Mouse (Mus musculus) hindbrain, postnatal 0 days (tissue): Measurements from ENCODE around the gene Gm17606. TPM values are rescaled to one million over a fixed set of nuclear protein-coding genes. Genes with fewer than 3 reads are reported as not detected.
A peak's percentile ranks its signal among the peaks of the same experiment; 100 is the strongest.

Source experiments
- ATAC-seq: fragments of 200-750 bp; cut with Nextera tagmentation; 2 replicates; pipeline ENCODE4 v1.8.0; 2017; ENCODE audit warnings: mild to moderate bottlenecking, moderate TSS enrichment, moderate library complexity
- DNase-seq: peaks from one replicate; pipeline ENCODE4 v3.0.0-alpha.2; 2015; ENCODE audit warnings: low spot score
- H3K27ac ChIP-seq: fragments of 300-500 bp; sonication (generic); 2 replicates; pipeline ENCODE4 v1.5.1; 2014; ENCODE audit warnings: mild to moderate bottlenecking
- H3K27me3 ChIP-seq: fragments of 300-500 bp; sonication (generic); 2 replicates; pipeline ENCODE4 v1.6.1; 2014; ENCODE audit warnings: low read length, mixed read lengths; ENCODE audit not compliant: insufficient read depth
- H3K36me3 ChIP-seq: fragments of 300-500 bp; sonication (generic); 2 replicates; pipeline ENCODE4 v1.6.1; 2014; ENCODE audit warnings: low read length, mixed read lengths; ENCODE audit not compliant: insufficient read depth
- H3K4me1 ChIP-seq: fragments of 300-500 bp; sonication (generic); 2 replicates; pipeline ENCODE4 v1.6.1; 2014; ENCODE audit warnings: antibody characterized with exemption, low read length, mixed read lengths; ENCODE audit not compliant: insufficient read depth
- H3K4me2 ChIP-seq: fragments of 300-500 bp; sonication (generic); 2 replicates; pipeline ENCODE4 v1.6.1; 2014; ENCODE audit warnings: low read depth, mild to moderate bottlenecking, low read length, moderate library complexity, mixed read lengths
- H3K4me3 ChIP-seq: fragments of 300-500 bp; sonication (generic); 2 replicates; pipeline ENCODE4 v1.5.1; 2014; ENCODE audit warnings: low read length
- H3K9ac ChIP-seq: fragments of 300-500 bp; sonication (generic); replicated peaks from 2 replicates; pipeline ENCODE4 v1.6.1; 2014; ENCODE audit warnings: mild to moderate bottlenecking, low read length, moderate library complexity, mixed read lengths
- H3K9me3 ChIP-seq: fragments of 300-500 bp; sonication (generic); 2 replicates; pipeline ENCODE4 v1.6.1; 2016; ENCODE audit warnings: low read length, mixed read lengths
- CTCF ChIP-seq: IDR thresholded peaks from 2 replicates; pipeline ENCODE4 v1.5.1; 2016; ENCODE audit warnings: antibody characterized with exemption, control low read depth, low read depth
- WGBS: fragments of 180-500 bp; shearing (Covaris S2); extraction: QIAGEN DNeasy Blood & Tissue Kit; methylation state at CpG from one replicate; pipeline ENCODE4 v1.1.7; 2014; 5-methylcytosine and 5-hydroxymethylcytosine counted together
- polyA plus RNA-seq: library from polyadenylated mRNA; unstranded; fragments of >200 nt; fragmentation: Nextera tagmentation; extraction: Ambion mirVana; gene quantifications from 2 replicates; pipeline ENCODE4 v1.2.1, GENCODE M21; 2015
- total RNA-seq: library from RNA; depleted of rRNA; stranded (reverse); fragments of >200 nt; gene quantifications from 2 replicates; pipeline ENCODE4 v1.2.3, GENCODE M21; 2014; rRNA removed

The Gm17606 gene
- total RNA-seq (not detected in 2 replicates), polyA plus RNA-seq (not detected in 2 replicates)

DNA sequence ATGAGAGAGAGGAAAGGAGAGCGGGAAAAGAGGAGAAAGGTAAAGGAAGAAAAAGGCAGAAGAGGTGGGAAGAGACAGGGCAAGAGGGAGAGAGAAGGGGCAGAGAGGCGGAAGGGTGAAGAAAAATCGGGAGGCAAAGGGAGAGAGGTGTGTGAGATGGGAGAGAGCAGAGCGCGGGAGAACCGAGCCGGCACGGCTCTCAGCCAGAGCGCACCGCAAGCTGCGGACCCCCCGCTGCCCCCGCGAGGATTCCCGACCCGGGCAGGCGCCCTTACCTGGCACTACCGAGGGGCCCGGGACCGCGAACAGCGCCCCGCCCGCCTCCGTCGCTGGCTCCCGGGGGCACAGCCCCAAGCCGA is at the start of gene Gm17606:
Gene Gm17606, plus strand, starts transcription at position 7 of the 359 bp plus-strand sequence.
- H3K4me2 ChIP-seq, result peak within 1 kb of the TSS; percentile 96
- peak within 1 kb of the TSS; percentile 78 for H3K27ac ChIP-seq
- ATAC-seq (no peak), DNase-seq (no peak)
- no peak for TF ChIP-seq CTCF
- 3% methylated on average over 26 of the region's 28 CpGs for WGBS
- H3K27me3 ChIP-seq, result no peaks in the 10 kb centered on the region
- H3K9me3 ChIP-seq, result no peaks in the 10 kb centered on the region
- H3K36me3 ChIP-seq, result peaks cover 38% of the 10 kb centered on the region
- H3K4me1 ChIP-seq, result no peaks in the 10 kb centered on the region; the same call in 1 of the 2 replicates
- H3K9ac ChIP-seq, result peak within 1 kb of the TSS; percentile 90
- H3K4me3 ChIP-seq, result peak within 1 kb of the TSS; percentile 80

DNA sequence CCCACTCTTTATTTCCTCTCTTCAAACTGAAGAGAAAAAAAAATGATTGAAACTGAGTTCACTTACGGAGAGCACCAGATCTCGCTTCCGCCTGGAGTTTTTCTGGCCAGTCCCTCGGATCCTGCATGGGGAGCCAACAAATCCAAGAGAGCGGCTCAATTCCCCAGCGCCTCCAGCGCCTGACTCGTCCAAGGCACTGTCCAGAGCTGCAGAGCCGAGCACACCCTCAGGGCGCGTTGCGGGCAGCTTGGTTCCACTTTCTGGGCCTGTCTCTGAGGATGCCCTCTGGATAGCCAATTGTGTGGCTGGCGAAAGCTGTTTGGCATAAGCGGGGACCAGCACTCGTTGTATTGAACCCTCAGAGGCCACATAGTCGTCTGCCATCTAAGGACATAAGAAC is 49.7 kb upstream of the Gm17606 start:
- ATAC-seq (no peak), DNase-seq (no peak)
- no peaks in the 10 kb centered on the region for H3K4me1 ChIP-seq
- H3K27ac ChIP-seq, result no peak overlapping the region
- H3K4me3 ChIP-seq, result no peak overlapping the region
- no peak overlapping the region for H3K9ac ChIP-seq
- TF ChIP-seq CTCF, result no peak
- H3K36me3 ChIP-seq, result no peaks in the 10 kb centered on the region
- 91% methylated on average over 16 of the region's 16 CpGs for WGBS
- no peaks in the 10 kb centered on the region for H3K9me3 ChIP-seq
- H3K27me3 ChIP-seq, result no peaks in the 10 kb centered on the region
- H3K4me2 ChIP-seq, result no peak overlapping the region

DNA sequence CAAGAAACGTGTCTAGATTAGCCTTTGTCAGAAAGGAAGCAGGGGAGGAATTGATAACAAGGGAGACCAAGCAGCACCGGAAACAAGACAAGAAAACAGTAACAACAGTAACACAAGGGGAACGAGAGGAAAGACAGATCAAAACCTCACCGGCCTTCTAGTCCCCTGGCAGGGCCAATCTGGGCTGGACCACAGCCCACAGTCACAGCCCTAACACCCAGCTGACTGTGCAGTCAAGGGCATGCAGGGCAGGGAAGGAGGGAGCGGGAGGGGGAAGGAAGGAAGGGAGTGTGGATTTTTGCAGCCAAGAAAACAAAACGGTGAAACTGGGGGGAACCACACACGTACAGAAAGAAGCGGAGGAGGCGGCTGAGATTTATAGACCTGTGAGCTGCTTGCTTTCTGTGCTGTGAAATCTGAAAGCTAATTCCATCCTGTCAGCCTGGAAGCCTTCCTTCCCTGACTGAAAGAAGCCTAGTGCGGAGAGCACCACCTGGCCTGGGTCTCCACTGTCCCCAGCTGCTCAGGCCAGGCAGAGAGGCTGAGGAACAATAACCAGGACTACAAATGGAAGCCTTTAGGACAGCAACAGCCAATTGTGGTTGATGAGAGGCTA is 48.3 kb upstream of the Gm17606 start:
- 43% methylated on average over 10 of the region's 10 CpGs for WGBS
- Histone ChIP-seq H3K9ac (no peak overlapping the region), H3K27ac (peak overlapping the region; percentile 73)

DNA sequence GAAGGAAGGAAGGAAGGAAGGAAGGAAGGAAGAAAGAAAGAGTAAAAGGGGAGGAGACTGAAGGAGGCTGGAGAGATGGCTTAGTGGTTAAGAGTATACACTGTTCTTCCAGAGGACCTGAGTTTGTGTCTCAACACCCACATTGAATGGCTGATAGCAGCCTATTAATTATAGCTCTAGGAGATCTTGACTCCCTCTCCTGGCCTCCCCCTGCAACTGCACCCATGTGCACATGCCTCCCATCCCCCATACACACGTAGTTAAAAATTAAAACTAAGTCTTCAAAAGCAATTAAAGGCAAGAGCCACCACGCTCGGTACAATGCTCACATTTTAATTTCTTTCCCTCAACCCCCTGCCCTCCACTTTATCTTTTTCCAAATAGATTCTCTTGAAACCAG is 46.7 kb upstream of the Gm17606 start:
- 90% methylated on average over 3 of the region's 3 CpGs for WGBS
- peak; percentile 47 for TF ChIP-seq CTCF
- Histone ChIP-seq H3K4me2 (no peak overlapping the region), H3K27ac (no peak overlapping the region), H3K36me3 (no peaks in the 10 kb centered on the region), H3K27me3 (no peaks in the 10 kb centered on the region), H3K9me3 (no peaks in the 10 kb centered on the region), H3K4me3 (no peak overlapping the region), H3K9ac (no peak overlapping the region), H3K4me1 (no peaks in the 10 kb centered on the region)
- ATAC-seq, result no peak
- no peak for DNase-seq

More for the DNA sequence above, 48.3 kb upstream of the Gm17606 start:
- Histone ChIP-seq H3K9me3 (no peaks in the 10 kb centered on the region), H3K4me1 (no peaks in the 10 kb centered on the region), H3K27me3 (no peaks in the 10 kb centered on the region), H3K4me3 (no peak overlapping the region), H3K4me2 (no peak overlapping the region), H3K36me3 (no peaks in the 10 kb centered on the region)
- DNase-seq (no peak), ATAC-seq (peak; percentile 65)
- no peak for TF ChIP-seq CTCF

DNA sequence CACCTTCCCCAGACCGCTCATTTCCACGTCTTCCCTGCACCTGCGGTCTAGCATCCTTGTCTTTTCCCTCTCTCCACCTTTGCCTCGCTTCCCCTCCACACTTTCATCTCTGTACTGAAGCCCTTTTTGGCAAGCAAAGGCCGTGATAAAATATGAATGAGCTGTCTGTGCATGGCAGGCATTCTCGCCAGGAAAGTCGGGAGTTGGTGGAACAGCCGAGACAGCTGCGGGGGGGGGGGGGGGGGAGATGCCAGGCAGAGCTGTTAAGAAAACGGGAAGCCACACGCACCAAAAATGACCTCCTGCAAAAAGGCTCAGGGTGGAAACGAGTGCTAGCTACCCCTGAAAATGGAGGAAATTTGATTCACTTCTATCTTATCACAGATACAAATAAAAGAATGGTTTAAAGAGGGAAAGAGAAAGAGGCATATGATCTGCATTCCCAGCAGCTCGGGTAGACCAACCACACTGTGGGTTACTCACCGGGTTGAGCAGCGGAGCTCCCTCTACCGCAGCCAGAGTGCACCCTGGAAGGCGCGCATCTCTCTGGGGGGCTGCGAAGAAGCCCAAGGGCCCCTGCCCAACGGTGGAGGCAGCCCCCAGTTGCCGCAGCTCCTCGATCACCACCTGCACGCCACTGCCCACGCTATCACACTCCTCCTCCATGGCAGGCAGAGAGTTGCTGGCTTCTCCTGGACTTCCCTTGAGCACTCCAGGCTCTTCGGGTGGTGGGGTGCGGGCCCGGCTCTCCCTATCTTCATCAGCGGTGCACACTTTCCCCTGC is 45.9 kb upstream of the Gm17606 start:
- Histone ChIP-seq H3K9me3 (no peaks in the 10 kb centered on the region), H3K4me2 (no peak overlapping the region), H3K4me1 (no peaks in the 10 kb centered on the region), H3K4me3 (no peak overlapping the region), H3K9ac (no peak overlapping the region), H3K27ac (no peak overlapping the region), H3K27me3 (no peaks in the 10 kb centered on the region), H3K36me3 (no peaks in the 10 kb centered on the region)
- no peak for TF ChIP-seq CTCF
- ATAC-seq, result no peak; the same call in 1 of the 2 replicates
- 67% methylated on average over 27 of the region's 28 CpGs for WGBS
- DNase-seq, result no peak

DNA sequence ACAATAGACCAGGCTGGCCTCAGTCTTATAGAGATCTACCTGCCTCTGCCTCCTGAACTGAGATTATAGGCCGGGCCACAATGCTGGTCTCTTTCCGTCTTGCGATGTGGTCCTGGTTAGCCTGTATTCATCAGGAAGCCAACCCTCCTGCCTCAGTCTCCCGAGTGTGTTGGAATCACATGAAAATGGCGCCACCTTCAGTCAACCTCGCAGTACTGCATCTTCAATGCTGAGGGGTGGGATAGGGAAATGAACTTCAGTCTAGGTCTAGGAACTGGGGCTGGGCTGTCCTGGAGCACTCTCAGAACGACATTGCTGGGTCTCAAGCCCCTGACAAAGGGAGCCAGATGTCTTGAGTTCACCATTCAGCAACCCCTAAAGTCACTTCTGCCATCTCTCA is 43.7 kb upstream of the Gm17606 start:
- H3K27ac ChIP-seq, result no peak overlapping the region

DNA sequence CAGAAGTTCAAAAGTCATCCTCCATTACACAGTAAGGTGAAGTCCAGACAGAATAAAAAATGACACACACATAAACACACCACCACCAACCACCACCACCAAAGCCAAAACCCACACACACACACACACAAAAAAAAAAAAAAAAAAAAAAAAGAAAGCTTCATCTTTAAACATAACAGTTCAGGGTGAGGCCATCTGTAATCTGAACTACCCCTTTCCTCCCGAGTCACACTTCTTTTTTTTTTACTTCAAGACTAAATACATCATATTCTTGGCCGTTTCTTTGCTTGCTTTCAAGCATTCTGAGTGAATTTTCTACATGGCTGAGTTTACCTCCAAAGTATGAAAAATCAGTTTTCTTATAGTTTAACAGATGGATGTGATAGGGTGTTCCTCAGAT is 39.2 kb upstream of the Gm17606 start:
- Histone ChIP-seq H3K27ac (no peak overlapping the region), H3K27me3 (no peaks in the 10 kb centered on the region), H3K36me3 (no peaks in the 10 kb centered on the region), H3K9ac (no peak overlapping the region), H3K4me1 (no peaks in the 10 kb centered on the region), H3K9me3 (no peaks in the 10 kb centered on the region), H3K4me3 (no peak overlapping the region), H3K4me2 (no peak overlapping the region)
- no peak for ATAC-seq
- 83% methylated on average over 2 of the region's 2 CpGs for WGBS
- no peak for DNase-seq
- TF ChIP-seq CTCF, result no peak

More for the DNA sequence above, 43.7 kb upstream of the Gm17606 start:
- Histone ChIP-seq H3K4me3 (no peak overlapping the region), H3K9me3 (no peaks in the 10 kb centered on the region), H3K9ac (no peak overlapping the region), H3K4me2 (no peak overlapping the region), H3K36me3 (no peaks in the 10 kb centered on the region), H3K4me1 (no peaks in the 10 kb centered on the region), H3K27me3 (no peaks in the 10 kb centered on the region)
- DNase-seq, result no peak
- TF ChIP-seq CTCF, result peak; percentile 54
- WGBS, result 85% methylated on average over 7 of the region's 7 CpGs
- ATAC-seq, result no peak
